Mouse (Mus musculus) ES-E14 (cell line): ENCODE data around the gene Kctd20.

Experiments used
- HCFC1 ChIP-seq: IDR thresholded peaks from 2 replicates; pipeline ENCODE4 v1.6.1; 2012; ENCODE audit warnings: low read length, inconsistent platforms, borderline replicate concordance; ENCODE audit not compliant: insufficient read depth
- MAFK ChIP-seq: IDR thresholded peaks from 2 replicates; pipeline ENCODE4 v1.6.1; 2014; ENCODE audit warnings: mild to moderate bottlenecking, low read depth, low read length, inconsistent platforms; ENCODE audit not compliant: insufficient read depth
- ZNF384 ChIP-seq: IDR thresholded peaks from 2 replicates; pipeline ENCODE4 v1.6.1; 2012; ENCODE audit warnings: low read depth, low read length, inconsistent platforms

DNA sequence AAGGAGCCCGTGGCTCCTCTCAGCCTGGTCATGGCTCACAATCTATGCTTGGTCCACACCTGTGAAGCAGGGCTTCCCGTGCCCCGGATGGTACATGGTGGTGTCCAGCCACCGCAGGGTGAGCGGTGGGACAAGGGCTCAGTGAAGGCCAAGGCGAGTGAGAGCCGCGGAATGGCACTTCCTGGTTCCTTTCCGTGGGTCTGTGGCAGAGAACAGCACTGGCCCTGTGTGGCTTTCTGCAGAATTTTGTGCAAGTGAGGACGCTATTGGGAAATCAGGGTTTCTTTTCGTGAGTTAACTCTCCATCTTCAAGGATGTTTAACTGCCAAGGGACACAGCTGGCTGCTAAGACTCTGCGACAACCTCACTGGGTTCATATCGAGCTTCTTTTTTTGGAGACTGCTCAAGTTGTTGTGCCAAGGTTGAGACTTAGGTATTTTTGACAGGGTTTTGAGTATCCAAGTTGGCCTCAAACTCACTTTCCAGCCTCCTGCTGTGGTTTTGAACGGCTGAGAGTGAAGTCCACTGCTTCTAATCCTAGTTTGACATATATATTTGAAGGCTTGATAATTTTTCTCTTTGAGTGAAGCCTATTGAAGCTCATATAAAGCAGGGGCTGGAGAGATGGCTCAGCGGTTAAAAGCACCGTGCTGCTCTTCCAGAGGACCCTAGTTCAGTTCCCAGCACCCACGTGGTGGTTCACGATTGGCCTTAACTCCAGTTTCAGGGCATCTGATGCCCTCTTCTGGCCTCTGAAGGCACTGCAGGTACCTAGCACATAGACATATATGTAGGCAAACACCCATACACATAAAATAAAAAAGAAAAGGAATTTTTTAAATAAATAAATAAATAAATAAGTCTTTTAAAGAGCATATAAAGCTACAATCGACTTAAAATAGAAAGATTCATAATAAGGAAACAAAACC lies 4.5 kb upstream of the Kctd20 start:
- TF ChIP-seq MAFK, result no peak
- no peak for TF ChIP-seq ZNF384
- TF ChIP-seq HCFC1, result no peak
